Comparison of ENCODE assay signal across 21 mouse cellular contexts in genomic region chr8:13373151-13373662, GRCm38 (mm10). TPM values are rescaled to one million over a fixed set of nuclear protein-coding genes. Genes with fewer than 3 reads are reported as not detected.
A peak's percentile ranks its signal among the peaks of the same experiment; 100 is the strongest.
DNase-seq lines count a peak whose midpoint lies in the region; ATAC-seq and TF ChIP-seq lines count a peak whose summit lies in the region.
"Had no signal": no experiment of that assay in that cellular context is flagged by ENCODE, and none has a peak within 500 bp of the region (broad histone marks: within the 10 kb centered on the region; RNA-seq: fewer than 3 reads in every experiment).

No protein-coding gene starts in this region.

- peaks cover 64% of the 10 kb centered on the region for H3K36me3 ChIP-seq in intestine, postnatal 0 days (ENCODE audit: control insufficient read depth, insufficient read depth)

- in situ Hi-C loops in Patski (cut with MboI; ENCODE audit: low pct_unique_long_range_greater_than_20kb) = no loop called here

- DNase-seq in 3134 (ENCODE audit: extremely low read depth, insufficient read length, low spot score) (peak; percentile 80), 3T3-L1 (ENCODE audit: low read depth, low spot score) (peak; percentile 95), Patski (ENCODE audit: low read depth, low spot score) (peak; percentile 38)
- no peak for DNase-seq in left cerebral cortex, adult 18-20 months (ENCODE audit: low spot score in 2 of 2)
- DNase-seq: cerebellum, adult 9-10 months; gastrocnemius, postnatal 36 days; kidney, postnatal 25 days; layer of hippocampus, postnatal 36 days; lung, postnatal 10 days had no signal

- no peaks in the 10 kb centered on the region for H3K4me1 ChIP-seq in intestine, postnatal 0 days (replicated peaks; ENCODE audit: control insufficient read depth, insufficient read depth, low read length)
- H3K4me1 ChIP-seq: embryonic facial prominence, embryonic 13.5 days; limb, embryonic 13.5 days; midbrain, embryonic 13.5 days had no signal

- CTCF ChIA-PET in Patski (lab: Charles Lee) = no interaction called here

- no peaks in the 10 kb centered on the region for H3K27me3 ChIP-seq in Patski
- no peaks in the 10 kb centered on the region for H3K27me3 ChIP-seq in intestine, postnatal 0 days (replicated peaks; ENCODE audit: control insufficient read depth, insufficient read depth, low read length)
- H3K27me3 ChIP-seq: embryonic facial prominence, embryonic 13.5 days; limb, embryonic 13.5 days; midbrain, embryonic 13.5 days had no signal

- POLR2A ChIA-PET in Patski (lab: Charles Lee) = interaction anchor here (0.7 kb wide), 1 partner anchor 393 kb away, joined by 3 read pairs; no protein-coding TSS in a partner anchor

- WGBS in intestine, postnatal 0 days = 85% methylated on average over 8 of the region's 8 CpGs

- no peak overlapping the region for H3K4me2 ChIP-seq in intestine, postnatal 0 days (replicated peaks; ENCODE audit: low read depth)
- H3K4me2 ChIP-seq: embryonic facial prominence, embryonic 13.5 days; limb, embryonic 13.5 days; midbrain, embryonic 13.5 days had no signal

- TF ChIP-seq CTCF in Patski (IDR thresholded peaks at IDR 0.05) = no peak
- no peak for TF ChIP-seq CTCF in intestine, postnatal 0 days (IDR thresholded peaks at IDR 0.05; ENCODE audit: low read depth)

- H3K9ac ChIP-seq in intestine, postnatal 0 days (ENCODE audit: low read depth, low read length) = no peak overlapping the region
- H3K9ac ChIP-seq: embryonic facial prominence, embryonic 13.5 days; limb, embryonic 13.5 days; midbrain, embryonic 13.5 days had no signal

- no peak overlapping the region for H3K4me3 ChIP-seq in intestine, postnatal 0 days (ENCODE audit: low read depth, low read length)
- H3K4me3 ChIP-seq: embryonic facial prominence, embryonic 13.5 days; limb, embryonic 13.5 days; midbrain, embryonic 13.5 days had no signal

- H3K27ac ChIP-seq in intestine, postnatal 0 days (ENCODE audit: low read depth, low read length) = no peak overlapping the region
- H3K27ac ChIP-seq: embryonic facial prominence, embryonic 13.5 days; hindbrain, postnatal 0 days; limb, embryonic 13.5 days; midbrain, embryonic 13.5 days; stomach, postnatal 0 days had no signal

- ATAC-seq in Patski = peak; percentile 85
- ATAC-seq in erythroblast, adult 5-6 weeks (replicated peaks; ENCODE audit: low FRiP score, poor library complexity, severe bottlenecking) = 0 out of 2 replicates have a peak, but pooled peaks have one; percentile 19
- ATAC-seq in intestine, postnatal 0 days = no peak
- ATAC-seq in CD4-positive, CD25-positive, alpha-beta regulatory T cell, adult 4 months = no peak
- ATAC-seq: forebrain, embryonic 16.5 days; hindbrain, postnatal 0 days; midbrain, embryonic 13.5 days had no signal

- no peaks in the 10 kb centered on the region for H3K9me3 ChIP-seq in intestine, postnatal 0 days (ENCODE audit: control insufficient read depth)
- H3K9me3 ChIP-seq: embryonic facial prominence, embryonic 13.5 days; limb, embryonic 13.5 days; midbrain, embryonic 13.5 days had no signal

RNA-seq across cellular contexts. Expression of gene Atp4b, which starts 23.4 kb away (rescaled TPM):
- polyA plus RNA-seq in Patski (2021) = not detected
- not detected in 2 replicates for total RNA-seq in erythroblast, adult 5-6 weeks (2015; ENCODE audit: low replicate concordance)
- not detected in 2 replicates for total RNA-seq in erythroblast, adult 5-6 weeks (2017; ENCODE audit: low replicate concordance)
- not detected in 2 replicates for polyA plus RNA-seq in intestine, postnatal 0 days (2015; fragmentation: Nextera tagmentation; extraction: Ambion mirVana)
- polyA plus RNA-seq in CD4-positive, CD25-positive, alpha-beta regulatory T cell, adult 4 months (2017; shearing (Covaris generic)) = not detected
- not detected for total RNA-seq in left cerebral cortex, adult 18-20 months (2021)
- total RNA-seq: gastrocnemius, postnatal 36 days; hindbrain, postnatal 0 days; layer of hippocampus, postnatal 36 days had no signal
- polyA plus RNA-seq: brain, embryonic 14.5 days; embryonic facial prominence, embryonic 13.5 days; forebrain, embryonic 16.5 days; hindbrain, postnatal 0 days; limb, embryonic 13.5 days; midbrain, embryonic 13.5 days; urinary bladder, adult 2 months had no signal

RNA-seq across cellular contexts. Expression of gene Grk1, which starts 31.7 kb away (rescaled TPM):
- not detected for polyA plus RNA-seq in Patski (2021)
- total RNA-seq in erythroblast, adult 5-6 weeks (2015; ENCODE audit: low replicate concordance) = not detected in 2 replicates
- 0.28 and 0.34 TPM in 2 replicates for total RNA-seq in erythroblast, adult 5-6 weeks (2017; ENCODE audit: low replicate concordance)
- not detected in 2 replicates for polyA plus RNA-seq in intestine, postnatal 0 days (2015; fragmentation: Nextera tagmentation; extraction: Ambion mirVana)
- polyA plus RNA-seq in CD4-positive, CD25-positive, alpha-beta regulatory T cell, adult 4 months (2017; shearing (Covaris generic)) = not detected
- total RNA-seq in left cerebral cortex, adult 18-20 months (2021) = not detected
- total RNA-seq: hindbrain, postnatal 0 days; layer of hippocampus, postnatal 36 days had no signal
- polyA plus RNA-seq: forebrain, embryonic 16.5 days; heart, postnatal 0 days; hindbrain, postnatal 0 days; stomach, postnatal 0 days had no signal

RNA-seq across cellular contexts. Expression of gene Tfdp1, which starts 34.7 kb away (rescaled TPM):
- 169 TPM for polyA plus RNA-seq in Patski (2021)
- total RNA-seq in erythroblast, adult 5-6 weeks (2015; ENCODE audit: low replicate concordance) = 90.5 and 105 TPM in 2 replicates
- total RNA-seq in erythroblast, adult 5-6 weeks (2017; ENCODE audit: low replicate concordance) = 73.9 and 76.0 TPM in 2 replicates
- 50.3 and 51.2 TPM in 2 replicates for polyA plus RNA-seq in intestine, postnatal 0 days (2015; fragmentation: Nextera tagmentation; extraction: Ambion mirVana)
- 10 to 100 TPM; 31.5 to 46.6 TPM for polyA plus RNA-seq in CD4-positive, CD25-positive, alpha-beta regulatory T cell, adult 4 months (2017; shearing (Covaris generic))
- total RNA-seq in left cerebral cortex, adult 18-20 months (2021) = 10 to 100 TPM; 50.1 to 59.3 TPM

Comparison
In these comparisons a context has a peak if more than half of its experiments do, and no peak if none do; other contexts are left out.
1. DNase-seq: peak in 3134 (single experiment), 3T3-L1 (single experiment) and Patski (single experiment); none in left cerebral cortex, adult 18-20 months (0 of 2).
2. ATAC-seq: peak in Patski (single experiment) and erythroblast, adult 5-6 weeks (single experiment); none in intestine, postnatal 0 days (single experiment) and CD4-positive, CD25-positive, alpha-beta regulatory T cell, adult 4 months (single experiment).